Mouse (Mus musculus): Measurements from ENCODE around the gene Scyl2. TPM values are rescaled to one million over a fixed set of nuclear protein-coding genes. Genes with fewer than 3 reads are reported as not detected.
A peak's percentile ranks its signal among the peaks of the same experiment; 100 is the strongest.

Gene Scyl2
- total and polyA plus RNA-seq, 2 experiments from 2014 or later, result 3.7 to 43.0 TPM

GRCm38 (mm10) chr10:89637001-89637400 lies 49.1 kb downstream of the Scyl2 start:
- 94% methylated on average over 3 of the region's 3 CpGs for WGBS
- TF ChIP-seq EP300 (IDR thresholded peaks at IDR 0.05; ENCODE audit: low read depth), result no peak
- TF ChIP-seq CTCF (IDR thresholded peaks at IDR 0.05; ENCODE audit: low read depth), result no peak

GRCm38 (mm10) chr10:89635018-89635417 lies 51.1 kb downstream of the Scyl2 start:
- peak; percentile 74 for ATAC-seq (ENCODE audit: insufficient read depth, low read depth)
- H3K9me3 ChIP-seq (replicated peaks; ENCODE audit: control insufficient read depth, low read length), result no peaks in the 10 kb centered on the region
- 73% methylated on average over 5 of the region's 5 CpGs for WGBS
- H3K27me3 ChIP-seq (ENCODE audit: control insufficient read depth, insufficient read depth, low read length), result no peaks in the 10 kb centered on the region
- H3K27ac ChIP-seq (ENCODE audit: low read depth), result no peak overlapping the region
- no peak overlapping the region for H3K4me3 ChIP-seq (ENCODE audit: low read depth, low read length)
- H3K36me3 ChIP-seq (replicated peaks; ENCODE audit: control insufficient read depth, insufficient read depth, low read length), result peaks cover under 1% of the 10 kb centered on the region
- DNase-seq (ENCODE audit: low spot score), result peak; percentile 43
- H3K4me1 ChIP-seq (ENCODE audit: control insufficient read depth, insufficient read depth), result no peaks in the 10 kb centered on the region
- no peak overlapping the region for H3K4me2 ChIP-seq (ENCODE audit: low read depth, low read length)
- TF ChIP-seq CTCF (IDR thresholded peaks at IDR 0.05; ENCODE audit: low read depth), result peak; percentile 58
- no peak for TF ChIP-seq EP300 (IDR thresholded peaks at IDR 0.05; ENCODE audit: low read depth)
- no peak overlapping the region for H3K9ac ChIP-seq (replicated peaks; ENCODE audit: low read depth, low read length)

More at GRCm38 (mm10) chr10:89637001-89637400, 49.1 kb downstream of the Scyl2 start:
- Histone ChIP-seq H3K9me3 (replicated peaks; ENCODE audit: control insufficient read depth, low read length) (no peaks in the 10 kb centered on the region), H3K27me3 (ENCODE audit: control insufficient read depth, insufficient read depth, low read length) (no peaks in the 10 kb centered on the region), H3K4me1 (ENCODE audit: control insufficient read depth, insufficient read depth) (no peaks in the 10 kb centered on the region), H3K27ac (ENCODE audit: low read depth) (no peak overlapping the region), H3K36me3 (replicated peaks; ENCODE audit: control insufficient read depth, insufficient read depth, low read length) (peaks cover 21% of the 10 kb centered on the region), H3K4me3 (ENCODE audit: low read depth, low read length) (no peak overlapping the region), H3K4me2 (ENCODE audit: low read depth, low read length) (no peak overlapping the region), H3K9ac (replicated peaks; ENCODE audit: low read depth, low read length) (no peak overlapping the region)
- DNase-seq (ENCODE audit: low spot score) (no peak), ATAC-seq (ENCODE audit: insufficient read depth, low read depth) (no peak)

- Histone ChIP-seq H3K4me3 (ENCODE audit: low read depth, low read length) (no peak overlapping the region), H3K4me2 (ENCODE audit: low read depth, low read length) (no peak overlapping the region), H3K27me3 (ENCODE audit: control insufficient read depth, insufficient read depth, low read length) (no peaks in the 10 kb centered on the region), H3K36me3 (replicated peaks; ENCODE audit: control insufficient read depth, insufficient read depth, low read length) (no peaks in the 10 kb centered on the region), H3K9ac (replicated peaks; ENCODE audit: low read depth, low read length) (no peak overlapping the region), H3K9me3 (replicated peaks; ENCODE audit: control insufficient read depth, low read length) (no peaks in the 10 kb centered on the region), H3K27ac (ENCODE audit: low read depth) (no peak overlapping the region), H3K4me1 (ENCODE audit: control insufficient read depth, insufficient read depth) (no peaks in the 10 kb centered on the region)
- 80% methylated on average over 7 of the region's 7 CpGs for WGBS
- no peak for DNase-seq (ENCODE audit: low spot score)
- TF ChIP-seq EP300 (IDR thresholded peaks at IDR 0.05; ENCODE audit: low read depth) (no peak), CTCF (IDR thresholded peaks at IDR 0.05; ENCODE audit: low read depth) (no peak)
- no peak for ATAC-seq (ENCODE audit: insufficient read depth, low read depth)
These were observed 52.2 kb downstream of the Scyl2 start for GRCm38 (mm10) chr10:89633736-89634426.

GRCm38 (mm10) chr10:89633121-89633520 lies 53.0 kb downstream of the Scyl2 start:
- TF ChIP-seq CTCF (IDR thresholded peaks at IDR 0.05; ENCODE audit: low read depth), result no peak
- TF ChIP-seq EP300 (IDR thresholded peaks at IDR 0.05; ENCODE audit: low read depth), result no peak
- H3K9ac ChIP-seq (replicated peaks; ENCODE audit: low read depth, low read length), result no peak overlapping the region
- H3K4me1 ChIP-seq (ENCODE audit: control insufficient read depth, insufficient read depth), result no peaks in the 10 kb centered on the region
- ATAC-seq (ENCODE audit: insufficient read depth, low read depth) (no peak), DNase-seq (ENCODE audit: low spot score) (no peak)
- H3K36me3 ChIP-seq (replicated peaks; ENCODE audit: control insufficient read depth, insufficient read depth, low read length), result no peaks in the 10 kb centered on the region
- H3K4me2 ChIP-seq (ENCODE audit: low read depth, low read length), result no peak overlapping the region
- H3K27me3 ChIP-seq (ENCODE audit: control insufficient read depth, insufficient read depth, low read length), result no peaks in the 10 kb centered on the region
- 71% methylated on average over 4 of the region's 4 CpGs for WGBS
- no peak overlapping the region for H3K4me3 ChIP-seq (ENCODE audit: low read depth, low read length)
- no peak overlapping the region for H3K27ac ChIP-seq (ENCODE audit: low read depth)
- H3K9me3 ChIP-seq (replicated peaks; ENCODE audit: control insufficient read depth, low read length), result no peaks in the 10 kb centered on the region

- Histone ChIP-seq H3K27me3 (ENCODE audit: control insufficient read depth, insufficient read depth, low read length) (no peaks in the 10 kb centered on the region), H3K9me3 (replicated peaks; ENCODE audit: control insufficient read depth, low read length) (no peaks in the 10 kb centered on the region), H3K27ac (ENCODE audit: low read depth) (no peak overlapping the region), H3K4me1 (ENCODE audit: control insufficient read depth, insufficient read depth) (no peaks in the 10 kb centered on the region), H3K4me2 (ENCODE audit: low read depth, low read length) (no peak overlapping the region), H3K9ac (replicated peaks; ENCODE audit: low read depth, low read length) (no peak overlapping the region), H3K4me3 (ENCODE audit: low read depth, low read length) (no peak overlapping the region), H3K36me3 (replicated peaks; ENCODE audit: control insufficient read depth, insufficient read depth, low read length) (no peaks in the 10 kb centered on the region)
- ATAC-seq (ENCODE audit: insufficient read depth, low read depth), result no peak
- TF ChIP-seq EP300 (IDR thresholded peaks at IDR 0.05; ENCODE audit: low read depth) (no peak), CTCF (IDR thresholded peaks at IDR 0.05; ENCODE audit: low read depth) (no peak)
- DNase-seq (ENCODE audit: low spot score), result no peak
- 57% methylated on average over 5 of the region's 5 CpGs for WGBS
These were observed 54.3 kb downstream of the Scyl2 start for GRCm38 (mm10) chr10:89631831-89632230.

GRCm38 (mm10) chr10:89630564-89630963 lies 55.5 kb downstream of the Scyl2 start:
- Histone ChIP-seq H3K36me3 (replicated peaks; ENCODE audit: control insufficient read depth, insufficient read depth, low read length) (no peaks in the 10 kb centered on the region), H3K4me3 (ENCODE audit: low read depth, low read length) (no peak overlapping the region), H3K27ac (ENCODE audit: low read depth) (no peak overlapping the region), H3K27me3 (ENCODE audit: control insufficient read depth, insufficient read depth, low read length) (no peaks in the 10 kb centered on the region), H3K4me1 (ENCODE audit: control insufficient read depth, insufficient read depth) (no peaks in the 10 kb centered on the region), H3K4me2 (ENCODE audit: low read depth, low read length) (no peak overlapping the region), H3K9ac (replicated peaks; ENCODE audit: low read depth, low read length) (no peak overlapping the region), H3K9me3 (replicated peaks; ENCODE audit: control insufficient read depth, low read length) (no peaks in the 10 kb centered on the region)
- DNase-seq (ENCODE audit: low spot score) (no peak), ATAC-seq (ENCODE audit: insufficient read depth, low read depth) (no peak)
- TF ChIP-seq CTCF (IDR thresholded peaks at IDR 0.05; ENCODE audit: low read depth), result no peak
- TF ChIP-seq EP300 (IDR thresholded peaks at IDR 0.05; ENCODE audit: low read depth), result no peak
- 88% methylated on average over 1 of the region's 1 CpGs for WGBS
